Mouse (Mus musculus) CH12.LX (cell line): Measurements from ENCODE around the gene Dnm1. TPM values are rescaled to one million over a fixed set of nuclear protein-coding genes. Genes with fewer than 3 reads are reported as not detected.

Experiments
- DNase-seq: peaks from one replicate; pipeline ENCODE4 v3.0.0-alpha.2; 2013; ENCODE audit errors: extremely low read depth
- H3K27ac ChIP-seq: 2 replicates; pipeline ENCODE4 v1.5.1; 2012; ENCODE audit warnings: low read depth, mild to moderate bottlenecking, control low read depth, moderate library complexity; ENCODE audit not compliant: insufficient read depth
- H3K27me3 ChIP-seq: replicated peaks from 2 replicates; pipeline ENCODE3; 2012; ENCODE audit warnings: inconsistent platforms
- H3K36me3 ChIP-seq, 2 experiments: replicated peaks in 1 of 2; 2 replicates each; pipeline versions ENCODE3 to v1.6.1; 2012; ENCODE audit warnings: inconsistent platforms in 1 of 2, low read length in 1 of 2, mild to moderate bottlenecking in 1 of 2, mixed read lengths in 1 of 2, moderate library complexity in 1 of 2; ENCODE audit not compliant: control insufficient read depth in 1 of 2, insufficient read depth in 1 of 2
- H3K4me1 ChIP-seq, 2 experiments: 2 replicates each; pipeline ENCODE4 v1.6.1; 2012; ENCODE audit warnings: inconsistent platforms in 1 of 2, moderate library complexity in 1 of 2; ENCODE audit not compliant: insufficient read depth in 2 of 2, control insufficient read depth in 1 of 2
- H3K4me2 ChIP-seq: 2 replicates; pipeline ENCODE4 v1.6.1; 2012; ENCODE audit warnings: low read depth, mild to moderate bottlenecking, control low read depth; ENCODE audit not compliant: poor library complexity, insufficient read depth, severe bottlenecking
- H3K4me3 ChIP-seq, 3 experiments: fragments of 150-350 bp in 1 of 3; sonication (generic) in 1 of 3; replicated peaks in 1 of 3; 2 replicates each; pipeline versions ENCODE3 to v1.5.1; 2011 to 2012; ENCODE audit warnings: low read depth in 2 of 3, low read length in 2 of 3, mild to moderate bottlenecking in 2 of 3, moderate library complexity in 2 of 3, control low read depth in 1 of 3, improper control_type of control experiment in 1 of 3, inconsistent platforms in 1 of 3, mixed read lengths in 1 of 3; ENCODE audit not compliant: poor library complexity in 1 of 3
- H3K79me2 ChIP-seq: replicated peaks from 2 replicates; pipeline ENCODE4 v1.6.1; 2012; ENCODE audit warnings: mild to moderate bottlenecking, moderate library complexity; ENCODE audit not compliant: control insufficient read depth, poor library complexity, insufficient read depth, severe bottlenecking; ENCODE audit errors: extremely low read depth
- H3K9ac ChIP-seq: 2 replicates; pipeline ENCODE4 v1.6.1; 2012; ENCODE audit warnings: low read depth, mild to moderate bottlenecking, control low read depth, moderate library complexity; ENCODE audit not compliant: insufficient read depth
- H3K9me3 ChIP-seq: replicated peaks from 2 replicates; pipeline ENCODE3; 2012; ENCODE audit warnings: low read length, inconsistent platforms, mixed read lengths
- BHLHE40 ChIP-seq: IDR thresholded peaks from 2 replicates; pipeline ENCODE4 v1.6.1; 2011; ENCODE audit warnings: mild to moderate bottlenecking, low read depth, low read length, improper control_type of control experiment
- CHD1 ChIP-seq: IDR thresholded peaks from 2 replicates; pipeline ENCODE4 v1.6.1; 2012; ENCODE audit warnings: low read depth, low read length, improper control_type of control experiment, inconsistent platforms
- CTCF ChIP-seq, 2 experiments: IDR thresholded peaks in 1 of 2; conservative IDR thresholded peaks in 1 of 2; 2 replicates each; pipeline ENCODE4 v1.5.1; 2011 to 2012; ENCODE audit warnings: low read depth in 2 of 2, low read length in 2 of 2, improper control_type of control experiment in 1 of 2, inconsistent platforms in 1 of 2, mild to moderate bottlenecking in 1 of 2, moderate library complexity in 1 of 2
- GABPA ChIP-seq: IDR thresholded peaks from 2 replicates; pipeline ENCODE4 v1.6.1; 2012; ENCODE audit warnings: low read depth, low read length, improper control_type of control experiment, inconsistent platforms; ENCODE audit not compliant: insufficient replicate concordance
- JUND ChIP-seq: conservative IDR thresholded peaks from 2 replicates; pipeline ENCODE4 v1.6.1; 2011; ENCODE audit warnings: low read depth, low read length, improper control_type of control experiment
- MAX ChIP-seq: IDR thresholded peaks from 2 replicates; pipeline ENCODE4 v1.6.1; 2011; ENCODE audit warnings: low read length, improper control_type of control experiment
- MAZ ChIP-seq: IDR thresholded peaks from 2 replicates; pipeline ENCODE4 v1.6.1; 2012; ENCODE audit warnings: low read depth, mild to moderate bottlenecking, inconsistent platforms, low read length, improper control_type of control experiment, moderate library complexity
- MEF2A ChIP-seq: IDR thresholded peaks from 2 replicates; pipeline ENCODE4 v1.6.1; 2014; ENCODE audit warnings: low read depth, mild to moderate bottlenecking, inconsistent platforms, low read length, improper control_type of control experiment, borderline replicate concordance
- MXI1 ChIP-seq: IDR thresholded peaks from 2 replicates; pipeline ENCODE4 v1.6.1; 2011; ENCODE audit warnings: mild to moderate bottlenecking, low read depth, low read length, improper control_type of control experiment
- NELFE ChIP-seq: IDR thresholded peaks from 2 replicates; pipeline ENCODE4 v1.6.1; 2011; ENCODE audit warnings: low read depth, low read length, improper control_type of control experiment
- NRF1 ChIP-seq: IDR thresholded peaks from 2 replicates; pipeline ENCODE4 v1.6.1; 2014; ENCODE audit warnings: low read depth, mild to moderate bottlenecking, inconsistent platforms, low read length, improper control_type of control experiment, moderate library complexity
- PAX5 ChIP-seq: IDR thresholded peaks from 2 replicates; pipeline ENCODE4 v1.6.1; 2012; ENCODE audit warnings: low read length, inconsistent platforms, mixed read lengths
- POLR2A ChIP-seq: IDR thresholded peaks from 2 replicates; pipeline ENCODE4 v1.6.1; 2011; ENCODE audit warnings: low read depth, mild to moderate bottlenecking, improper control_type of control experiment, low read length
- POLR2AphosphoS2 ChIP-seq: IDR thresholded peaks from 2 replicates; pipeline ENCODE4 v1.6.1; 2011; ENCODE audit warnings: low read depth, low read length, improper control_type of control experiment
- RAD21 ChIP-seq: IDR thresholded peaks from 2 replicates; pipeline ENCODE4 v1.6.1; 2011; ENCODE audit warnings: low read depth, mild to moderate bottlenecking, low read length, improper control_type of control experiment, moderate library complexity
- RCOR1 ChIP-seq: conservative IDR thresholded peaks from 2 replicates; pipeline ENCODE4 v1.6.1; 2012; ENCODE audit warnings: low read depth, mild to moderate bottlenecking, inconsistent platforms, low read length, improper control_type of control experiment
- SMC3 ChIP-seq: IDR thresholded peaks from 2 replicates; pipeline ENCODE4 v1.6.1; 2011; ENCODE audit warnings: low read depth, low read length, improper control_type of control experiment
- ZMIZ1 ChIP-seq: IDR thresholded peaks from 2 replicates; pipeline ENCODE4 v1.6.1; 2012; ENCODE audit warnings: low read depth, mild to moderate bottlenecking, inconsistent platforms, low read length, improper control_type of control experiment
- dilution Hi-C: fragments of 300-500 bp; cut with MboI; formaldehyde crosslinking; loops from 2 replicates; pipeline ENCODE4 v1.14.3; 2020; ENCODE audit warnings: low sequenced_read_pairs; ENCODE audit not compliant: extremely low pct_unique_long_range_greater_than_20kb, extremely low pct_ligation_motif_present
- in situ Hi-C: fragments of 300-500 bp; cut with MboI; formaldehyde crosslinking; loops from 3 replicates; pipeline ENCODE4 v1.14.3; 2019; ENCODE audit warnings: low sequenced_read_pairs, low pct_ligation_motif_present, low pct_unique_long_range_greater_than_20kb, mixed read lengths
- polyA plus RNA-seq: library from polyadenylated mRNA; unstranded; fragments of >175 nt; gene quantifications from 2 replicates; pipeline ENCODE4 v1.2.1, GENCODE M21; 2012; ENCODE audit warnings: low read depth; ENCODE audit not compliant: insufficient read length
- total RNA-seq, 2 experiments: library from RNA; depleted of rRNA; stranded (reverse); fragments of 300-350 nt in 1 of 2; fragments of >200 nt in 1 of 2; gene quantifications; 2 replicates each; pipeline ENCODE4 v1.2.3; 2012 to 2014

The Dnm1 gene
- total and polyA plus RNA-seq, 3 experiments: 0.25 TPM; not detected in 2

DNA sequence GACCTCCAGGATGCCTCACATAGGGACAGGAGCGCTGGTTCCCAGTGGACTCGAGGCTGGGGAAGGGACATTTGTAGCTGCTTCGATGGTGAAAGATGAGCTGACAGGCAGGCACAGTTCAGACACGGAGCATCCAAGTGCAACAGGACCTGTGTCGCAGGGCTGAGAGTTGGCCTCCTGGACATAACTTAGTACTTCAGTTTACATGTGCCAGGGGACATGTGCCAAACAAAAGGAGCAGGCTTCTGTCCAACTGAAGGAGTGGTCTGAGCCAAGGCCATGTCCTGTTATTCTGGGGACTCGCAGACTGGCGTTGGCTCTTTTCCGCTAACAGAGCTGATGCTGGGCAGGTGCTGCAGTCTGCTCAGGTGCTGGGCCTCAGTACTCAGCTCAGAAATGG is 58.8 kb downstream of the Dnm1 start:
- Histone ChIP-seq H3K36me3 (peaks cover 42 to 69% of the 10 kb centered on the region in 2 experiments), H3K27ac (no peak overlapping the region), H3K4me3 (no peak overlapping the region), H3K9me3 (no peaks in the 10 kb centered on the region), H3K4me1 (peaks cover 1 to 18% of the 10 kb centered on the region in 2 experiments), H3K4me2 (no peak overlapping the region), H3K79me2 (peaks cover 12% of the 10 kb centered on the region), H3K9ac (no peak overlapping the region), H3K27me3 (no peaks in the 10 kb centered on the region)
- no peak for TF ChIP-seq BHLHE40
- TF ChIP-seq POLR2A: no peak
- no peak for TF ChIP-seq ZMIZ1
- no peak for TF ChIP-seq MXI1
- TF ChIP-seq CTCF (conservative IDR thresholded peaks at IDR 0.05 in 1 of 2, IDR thresholded peaks at IDR 0.05 in 1 of 2; ENCODE audit: low read depth in 2 of 2, low read length in 2 of 2): no peak
- no peak for TF ChIP-seq MAZ
- TF ChIP-seq POLR2AphosphoS2: no peak
- TF ChIP-seq SMC3: no peak
- TF ChIP-seq PAX5: no peak
- no peak for DNase-seq
- in situ Hi-C loops (no loop called here), dilution Hi-C loops (no loop called here)

DNA sequence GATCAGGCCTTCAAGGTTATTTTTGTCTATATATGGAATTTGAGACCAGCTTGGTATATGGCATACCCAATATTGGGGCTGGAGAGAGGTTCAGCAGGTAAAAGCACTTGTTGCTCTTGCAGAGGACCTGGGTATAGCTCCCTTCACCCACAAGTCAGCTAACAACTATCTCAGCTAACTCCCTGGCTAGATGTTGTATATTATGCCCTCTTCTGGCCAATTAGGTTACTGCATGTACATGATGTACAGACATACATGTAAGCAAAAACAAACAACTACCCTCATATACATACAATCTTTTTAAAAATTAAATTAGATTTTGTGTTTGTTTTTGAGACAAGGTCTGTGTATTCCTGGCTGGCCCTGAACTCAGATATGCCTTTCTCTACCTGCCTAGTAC is 63.6 kb downstream of the Dnm1 start:
- Histone ChIP-seq H3K4me1 (peaks cover 4 to 34% of the 10 kb centered on the region in 2 experiments), H3K79me2 (peaks cover 34% of the 10 kb centered on the region), H3K36me3 (peaks cover 19 to 42% of the 10 kb centered on the region in 2 experiments), H3K4me3 (no peak overlapping the region), H3K9ac (no peak overlapping the region), H3K27ac (no peak overlapping the region), H3K4me2 (peak overlapping the region; percentile 85), H3K27me3 (no peaks in the 10 kb centered on the region), H3K9me3 (no peaks in the 10 kb centered on the region)
- dilution Hi-C loops: no loop called here
- TF ChIP-seq MAX: no peak
- no peak for TF ChIP-seq NELFE
- TF ChIP-seq RAD21: peak; percentile 27
- TF ChIP-seq RCOR1: no peak
- no peak for TF ChIP-seq MEF2A
- peak; percentile 34 for TF ChIP-seq SMC3
- TF ChIP-seq GABPA: no peak
- TF ChIP-seq JUND: 0 out of 2 replicates have a peak, but pooled peaks have one; percentile 19
- TF ChIP-seq CHD1: no peak
- peak; percentile 58 to 63 for TF ChIP-seq CTCF (conservative IDR thresholded peaks at IDR 0.05 in 1 of 2, IDR thresholded peaks at IDR 0.05 in 1 of 2; ENCODE audit: low read depth in 2 of 2, low read length in 2 of 2)
- TF ChIP-seq NRF1: no peak
- no peak for TF ChIP-seq POLR2AphosphoS2
- peak; percentile 74 for DNase-seq
- in situ Hi-C loops: loop anchor here (10.0 kb wide), 1 partner anchor 155 kb away; no protein-coding TSS in a partner anchor
